Comparison of ENCODE assay signal across 23 mouse cellular contexts in the genomic region with DNA sequence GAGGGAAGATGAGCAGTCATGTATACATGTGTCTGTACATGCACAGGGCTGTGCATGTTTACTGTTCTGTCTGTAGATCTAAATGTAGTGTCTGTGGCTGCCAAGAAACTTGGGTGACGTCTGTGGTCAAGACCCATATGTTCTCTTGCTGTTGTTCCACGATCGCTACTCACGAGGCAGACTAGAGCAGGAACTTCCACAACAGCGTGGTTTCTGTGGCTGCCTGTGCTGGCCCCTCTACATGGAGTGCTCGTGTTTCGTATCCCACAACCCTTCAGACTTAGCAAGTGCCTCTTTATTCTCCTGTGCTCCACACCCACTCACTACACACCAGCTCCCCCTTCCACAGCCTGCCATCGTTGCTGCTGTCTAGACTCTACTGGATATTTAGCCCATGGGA. TPM values are rescaled to one million over a fixed set of nuclear protein-coding genes. Genes with fewer than 3 reads are reported as not detected.
A peak's percentile ranks its signal among the peaks of the same experiment; 100 is the strongest.
DNase-seq lines count a peak whose midpoint lies in the region; ATAC-seq and TF ChIP-seq lines count a peak whose summit lies in the region.
"Had no signal": no experiment of that assay in that cellular context is flagged by ENCODE, and none has a peak within 500 bp of the region (broad histone marks: within the 10 kb centered on the region; RNA-seq: fewer than 3 reads in every experiment).

No protein-coding gene starts in this region.

- no peak overlapping the region for H3K4me3 ChIP-seq in heart, adult 2 months
- no peak overlapping the region for H3K4me3 ChIP-seq in lung, postnatal 0 days (ENCODE audit: low read depth, low read length)
- no peak overlapping the region for H3K4me3 ChIP-seq in liver, postnatal 0 days (ENCODE audit: low read depth, low read length)
- H3K4me3 ChIP-seq: embryonic facial prominence, embryonic 10.5 days; embryonic facial prominence, embryonic 12.5 days; forebrain, embryonic 13.5 days; forebrain, embryonic 15.5 days had no signal

- H3K9ac ChIP-seq in heart, adult 2 months (ENCODE audit: low read depth, low read length) = no peak overlapping the region
- H3K9ac ChIP-seq in lung, postnatal 0 days (replicated peaks; ENCODE audit: low read depth) = no peak overlapping the region
- no peak overlapping the region for H3K9ac ChIP-seq in liver, postnatal 0 days (replicated peaks)
- H3K9ac ChIP-seq: embryonic facial prominence, embryonic 12.5 days; forebrain, embryonic 13.5 days; forebrain, embryonic 15.5 days; forebrain, postnatal 0 days had no signal

- peak; percentile 29 for ATAC-seq in common myeloid progenitor, adult 5-6 weeks (replicated peaks; ENCODE audit: low read depth, poor library complexity, severe bottlenecking)
- peak; percentile 46 for ATAC-seq in megakaryocyte progenitor cell, adult 5-6 weeks (replicated peaks; ENCODE audit: poor library complexity)
- ATAC-seq in lung, postnatal 0 days = no peak
- ATAC-seq in liver, postnatal 0 days = no peak
- ATAC-seq: activated CD4-positive, CD25-positive, alpha-beta regulatory T cell, adult 4 months; forebrain, embryonic 13.5 days; forebrain, embryonic 15.5 days; forebrain, postnatal 0 days; Patski had no signal

- no peak for TF ChIP-seq EP300 in heart, adult 2 months (IDR thresholded peaks at IDR 0.05; ENCODE audit: insufficient read depth, low read depth, low read length)
- TF ChIP-seq EP300 in lung, postnatal 0 days (IDR thresholded peaks at IDR 0.05) = no peak
- no peak for TF ChIP-seq EP300 in liver, postnatal 0 days (IDR thresholded peaks at IDR 0.05; ENCODE audit: low read depth)

- no peak for TF ChIP-seq CTCF in heart, adult 2 months (IDR thresholded peaks at IDR 0.05)
- TF ChIP-seq CTCF in lung, postnatal 0 days (IDR thresholded peaks at IDR 0.05) = no peak
- TF ChIP-seq CTCF in liver, postnatal 0 days (IDR thresholded peaks at IDR 0.05; ENCODE audit: low read depth) = no peak

- no peak overlapping the region for H3K27ac ChIP-seq in heart, adult 2 months
- no peak overlapping the region for H3K27ac ChIP-seq in lung, postnatal 0 days (ENCODE audit: low read length)
- no peak overlapping the region for H3K27ac ChIP-seq in liver, postnatal 0 days (ENCODE audit: low read depth)
- H3K27ac ChIP-seq: embryonic facial prominence, embryonic 10.5 days; embryonic facial prominence, embryonic 12.5 days; forebrain, embryonic 13.5 days; forebrain, embryonic 15.5 days had no signal

- H3K4me1 ChIP-seq in heart, adult 2 months (ENCODE audit: control insufficient read depth, insufficient read depth, low read length) = peaks cover 2% of the 10 kb centered on the region; the same call in 1 of the 2 replicates
- no peaks in the 10 kb centered on the region for H3K4me1 ChIP-seq in lung, postnatal 0 days (ENCODE audit: insufficient read depth, low read depth, low read length)
- no peaks in the 10 kb centered on the region for H3K4me1 ChIP-seq in liver, postnatal 0 days (ENCODE audit: insufficient read depth)
- H3K4me1 ChIP-seq: embryonic facial prominence, embryonic 10.5 days; embryonic facial prominence, embryonic 12.5 days; forebrain, embryonic 13.5 days; forebrain, embryonic 15.5 days had no signal

- 79% methylated on average over 8 of the region's 8 CpGs for WGBS in heart, adult 2 months
- WGBS in lung, postnatal 0 days = 57% methylated on average over 8 of the region's 8 CpGs
- 57% methylated on average over 8 of the region's 8 CpGs for WGBS in liver, postnatal 0 days (ENCODE audit: insufficient replicate concordance)

- no peak overlapping the region for H3K4me2 ChIP-seq in lung, postnatal 0 days (replicated peaks; ENCODE audit: low read depth, low read length)
- H3K4me2 ChIP-seq in liver, postnatal 0 days (ENCODE audit: low read depth, low read length) = no peak overlapping the region
- H3K4me2 ChIP-seq: embryonic facial prominence, embryonic 12.5 days; forebrain, embryonic 13.5 days; forebrain, embryonic 15.5 days had no signal

- TF ChIP-seq POLR2A in heart, adult 2 months (IDR thresholded peaks at IDR 0.05; ENCODE audit: insufficient read depth, low read depth, low read length) = no peak

- peak; percentile 80 for DNase-seq in heart, adult 11 months
- DNase-seq in heart, adult 2 months = no peak
- no peak for DNase-seq in lung, postnatal 0 days (ENCODE audit: low spot score)
- DNase-seq in liver, postnatal 0 days = no peak
- DNase-seq: adrenal gland, adult 8-10 months; adrenal gland, postnatal 14 days; adrenal gland, postnatal 36 days; cerebellum, adult 11 months; cerebellum, adult 18-20 months; cerebellum, adult 8-10 months; cerebellum, adult 9-11 months; cerebellum, postnatal 14 days; cerebellum, postnatal 36 days; forebrain, postnatal 0 days had no signal

- no peaks in the 10 kb centered on the region for H3K36me3 ChIP-seq in heart, adult 2 months (ENCODE audit: control insufficient read depth, insufficient read depth, low read length)
- 0 out of 2 replicates have a peak, but pooled peaks cover 11% of the 10 kb centered on the region for H3K36me3 ChIP-seq in lung, postnatal 0 days (ENCODE audit: insufficient read depth, low read length)
- peaks cover 17% of the 10 kb centered on the region for H3K36me3 ChIP-seq in liver, postnatal 0 days (replicated peaks; ENCODE audit: insufficient read depth, low read length)

- no peaks in the 10 kb centered on the region for H3K79me2 ChIP-seq in heart, adult 2 months (replicated peaks; ENCODE audit: control insufficient read depth, insufficient read depth, low read length)

- intact Hi-C loops in heart, adult 2 months (cut with DNase I) = no loop called here

- H3K27me3 ChIP-seq in heart, adult 2 months (ENCODE audit: control insufficient read depth, insufficient read depth, low read length) = no peaks in the 10 kb centered on the region
- no peaks in the 10 kb centered on the region for H3K27me3 ChIP-seq in lung, postnatal 0 days (replicated peaks; ENCODE audit: insufficient read depth, low read length)
- no peaks in the 10 kb centered on the region for H3K27me3 ChIP-seq in liver, postnatal 0 days (ENCODE audit: insufficient read depth, low read length)
- H3K27me3 ChIP-seq: embryonic facial prominence, embryonic 12.5 days; forebrain, embryonic 13.5 days; forebrain, embryonic 15.5 days; Patski had no signal

- H3K9me3 ChIP-seq in lung, postnatal 0 days (ENCODE audit: low read length) = no peaks in the 10 kb centered on the region
- no peaks in the 10 kb centered on the region for H3K9me3 ChIP-seq in liver, postnatal 0 days (ENCODE audit: low read length)
- H3K9me3 ChIP-seq: embryonic facial prominence, embryonic 10.5 days; embryonic facial prominence, embryonic 12.5 days; forebrain, embryonic 13.5 days; forebrain, embryonic 15.5 days; G1E had no signal

RNA-seq across cellular contexts. Expression of gene Grhl1, which starts 24.4 kb away (rescaled TPM):
- total RNA-seq in heart, adult 2 months (2021) = under 1 TPM; 0.43 to 0.73 TPM
- 0.39 and 0.47 TPM in 2 replicates for polyA plus RNA-seq in heart, adult 2 months (2012; rRNA removed)
- 0.59 TPM in 1 of 2 replicates, not detected in the other for total RNA-seq in common myeloid progenitor, adult 5-6 weeks (2017)
- total RNA-seq in megakaryocyte progenitor cell, adult 5-6 weeks (2015) = 0.22 and 0.49 TPM in 2 replicates
- total RNA-seq in megakaryocyte progenitor cell, adult 5-6 weeks (2017) = 0.20 and 0.42 TPM in 2 replicates
- 3.0 and 4.0 TPM in 2 replicates for polyA plus RNA-seq in lung, postnatal 0 days (2015; fragmentation: Nextera tagmentation; extraction: Ambion mirVana)
- polyA plus RNA-seq in liver, postnatal 0 days (2015; fragmentation: Nextera tagmentation; extraction: Ambion mirVana) = 0.20 and 0.23 TPM in 2 replicates

RNA-seq across cellular contexts. Expression of gene Taf1b, which starts 49.5 kb away (rescaled TPM):
- 10 to 100 TPM in 1 of 2 experiments, 1 to 10 TPM in 1; 9.8 to 10.8 TPM for total RNA-seq in heart, adult 2 months (2021)
- polyA plus RNA-seq in heart, adult 2 months (2012; rRNA removed) = 6.4 and 9.8 TPM in 2 replicates
- 43.9 and 45.0 TPM in 2 replicates for total RNA-seq in common myeloid progenitor, adult 5-6 weeks (2017)
- total RNA-seq in megakaryocyte progenitor cell, adult 5-6 weeks (2015) = 31.0 and 34.1 TPM in 2 replicates
- total RNA-seq in megakaryocyte progenitor cell, adult 5-6 weeks (2017) = 39.3 and 56.8 TPM in 2 replicates
- polyA plus RNA-seq in lung, postnatal 0 days (2015; fragmentation: Nextera tagmentation; extraction: Ambion mirVana) = 16.9 and 18.6 TPM in 2 replicates
- polyA plus RNA-seq in liver, postnatal 0 days (2015; fragmentation: Nextera tagmentation; extraction: Ambion mirVana) = 6.9 and 7.3 TPM in 2 replicates

Comparison
In these comparisons a context has a peak if more than half of its experiments do, and no peak if none do; other contexts are left out.
1. ATAC-seq: peak in common myeloid progenitor, adult 5-6 weeks (single experiment) and megakaryocyte progenitor cell, adult 5-6 weeks (single experiment); none in lung, postnatal 0 days (single experiment) and liver, postnatal 0 days (single experiment).